Comparison of ENCODE assay signal across 17 mouse cellular contexts in genomic region chr13:53822061-53822460, GRCm38 (mm10).
DNase-seq lines count a peak whose midpoint lies in the region; ATAC-seq and TF ChIP-seq lines count a peak whose summit lies in the region.
"Had no signal": no experiment of that assay in that cellular context is flagged by ENCODE, and none has a peak within 500 bp of the region (broad histone marks: within the 10 kb centered on the region; RNA-seq: fewer than 3 reads in every experiment).

No protein-coding gene starts in this region.

- no peaks in the 10 kb centered on the region for H3K79me2 ChIP-seq in heart, adult 2 months (replicated peaks; ENCODE audit: control insufficient read depth, insufficient read depth, low read length)

- H3K9ac ChIP-seq in heart, adult 2 months (ENCODE audit: low read depth, low read length), result no peak overlapping the region
- H3K9ac ChIP-seq in heart, embryonic 11.5 days (ENCODE audit: low read depth, low read length), result no peak overlapping the region
- H3K9ac ChIP-seq: heart, embryonic 13.5 days; hindbrain, embryonic 14.5 days; limb, embryonic 15.5 days; midbrain, embryonic 13.5 days; neural tube, embryonic 13.5 days had no signal

- no peak overlapping the region for H3K4me3 ChIP-seq in heart, adult 2 months
- no peak overlapping the region for H3K4me3 ChIP-seq in heart, embryonic 11.5 days (ENCODE audit: low read depth, low read length)
- no peak overlapping the region for H3K4me3 ChIP-seq in hindbrain, embryonic 10.5 days
- H3K4me3 ChIP-seq: forebrain, embryonic 10.5 days; heart, embryonic 13.5 days; limb, embryonic 15.5 days; midbrain, embryonic 13.5 days; neural tube, embryonic 13.5 days had no signal

- peak; percentile 33 to 45 for DNase-seq in heart, adult 2 months
- DNase-seq in Muller cell, postnatal 12 days (ENCODE audit: inconsistent ontology term), result peak; percentile 22
- DNase-seq in heart, postnatal 10 days, result peak; percentile 30 to 33
- DNase-seq in kidney, postnatal 14 days, result peak; percentile 30
- DNase-seq in hindbrain, embryonic 10.5 days (ENCODE audit: low spot score), result no peak
- DNase-seq in thymus, postnatal 36 days, result no peak
- DNase-seq: adrenal gland, postnatal 36 days; cerebellum, adult 18-20 months; thymus, postnatal 4 days had no signal

- TF ChIP-seq POLR2A in heart, adult 2 months (IDR thresholded peaks at IDR 0.05; ENCODE audit: insufficient read depth, low read depth, low read length), result no peak

- H3K4me1 ChIP-seq in heart, adult 2 months (ENCODE audit: control insufficient read depth, insufficient read depth, low read length), result no peaks in the 10 kb centered on the region
- no peaks in the 10 kb centered on the region for H3K4me1 ChIP-seq in heart, embryonic 11.5 days (ENCODE audit: control insufficient read depth, insufficient read depth, low read length)
- H3K4me1 ChIP-seq in hindbrain, embryonic 10.5 days (replicated peaks), result no peaks in the 10 kb centered on the region
- H3K4me1 ChIP-seq: forebrain, embryonic 10.5 days; heart, embryonic 13.5 days; limb, embryonic 15.5 days had no signal

- 52% methylated on average over 8 of the region's 8 CpGs for WGBS in heart, adult 2 months
- 68% methylated on average over 8 of the region's 8 CpGs for WGBS in heart, embryonic 11.5 days (ENCODE audit: insufficient replicate concordance)
- 91% methylated on average over 8 of the region's 8 CpGs for WGBS in hindbrain, embryonic 10.5 days

- ATAC-seq in heart, embryonic 11.5 days (replicated peaks; ENCODE audit: insufficient number of reproducible peaks, low FRiP score, low TSS enrichment), result no peak
- ATAC-seq: lung, postnatal 0 days; midbrain, embryonic 13.5 days had no signal

- intact Hi-C loops in heart, adult 2 months (cut with DNase I), result no loop called here
- intact Hi-C loops in heart, postnatal 10 days (cut with DNase I), result no loop called here

- no peak overlapping the region for H3K4me2 ChIP-seq in heart, embryonic 11.5 days
- H3K4me2 ChIP-seq: heart, embryonic 13.5 days; hindbrain, embryonic 14.5 days; limb, embryonic 15.5 days; midbrain, embryonic 13.5 days; neural tube, embryonic 13.5 days had no signal

- no peaks in the 10 kb centered on the region for H3K27me3 ChIP-seq in heart, adult 2 months (ENCODE audit: control insufficient read depth, insufficient read depth, low read length)
- H3K27me3 ChIP-seq in heart, embryonic 11.5 days (ENCODE audit: control insufficient read depth, insufficient read depth, low read length), result no peaks in the 10 kb centered on the region
- H3K27me3 ChIP-seq in hindbrain, embryonic 10.5 days (ENCODE audit: insufficient read depth, poor library complexity, severe bottlenecking), result no peaks in the 10 kb centered on the region
- H3K27me3 ChIP-seq: heart, embryonic 13.5 days; midbrain, embryonic 13.5 days; neural tube, embryonic 13.5 days had no signal

- H3K36me3 ChIP-seq in heart, adult 2 months (ENCODE audit: control insufficient read depth, insufficient read depth, low read length), result no peaks in the 10 kb centered on the region
- no peaks in the 10 kb centered on the region for H3K36me3 ChIP-seq in heart, embryonic 11.5 days (ENCODE audit: control insufficient read depth, insufficient read depth, low read length)
- no peaks in the 10 kb centered on the region for H3K36me3 ChIP-seq in hindbrain, embryonic 10.5 days
- H3K36me3 ChIP-seq: forebrain, embryonic 10.5 days; heart, embryonic 13.5 days; limb, embryonic 15.5 days; midbrain, embryonic 13.5 days; neural tube, embryonic 13.5 days had no signal

- no peak for TF ChIP-seq EP300 in heart, adult 2 months (IDR thresholded peaks at IDR 0.05; ENCODE audit: insufficient read depth, low read depth, low read length)

- H3K27ac ChIP-seq in heart, adult 2 months, result peak overlapping the region; percentile 36; the same call in 1 of the 2 replicates
- H3K27ac ChIP-seq in heart, embryonic 11.5 days (ENCODE audit: low read depth, low read length), result no peak overlapping the region
- no peak overlapping the region for H3K27ac ChIP-seq in hindbrain, embryonic 10.5 days
- H3K27ac ChIP-seq: forebrain, embryonic 10.5 days; heart, embryonic 13.5 days; hindbrain, embryonic 14.5 days; limb, embryonic 15.5 days; midbrain, embryonic 13.5 days; neural tube, embryonic 13.5 days had no signal

- H3K9me3 ChIP-seq in heart, embryonic 11.5 days (replicated peaks; ENCODE audit: control insufficient read depth, low read length), result no peaks in the 10 kb centered on the region
- no peaks in the 10 kb centered on the region for H3K9me3 ChIP-seq in hindbrain, embryonic 10.5 days
- H3K9me3 ChIP-seq: forebrain, embryonic 10.5 days; heart, embryonic 13.5 days; limb, embryonic 15.5 days; midbrain, embryonic 13.5 days; neural tube, embryonic 13.5 days had no signal

- peak; percentile 13; the same call in 1 of the 2 replicates for TF ChIP-seq CTCF in heart, adult 2 months (IDR thresholded peaks at IDR 0.05)

Comparison
In these comparisons a context has a peak if more than half of its experiments do, and no peak if none do; other contexts are left out.
1. DNase-seq: peak in heart, adult 2 months (2 of 2), Muller cell, postnatal 12 days (single experiment), heart, postnatal 10 days (2 of 2) and kidney, postnatal 14 days (single experiment); none in hindbrain, embryonic 10.5 days (single experiment) and thymus, postnatal 36 days (0 of 2).